Mouse (Mus musculus) thymus, adult 18-20 months (tissue): ENCODE results near the gene P2rx1.

Experiments
- DNase-seq, 2 experiments: peaks; one replicate each; pipeline ENCODE4 v3.0.0; 2022; ENCODE audit warnings: mixed read lengths in 2 of 2

Gene P2rx1

GRCm38 (mm10) chr11:72989044-72989443 is 9.9 kb upstream of the P2rx1 start:
- no peak for DNase-seq

- DNase-seq = no peak
These were observed 8.2 kb upstream of the P2rx1 start for GRCm38 (mm10) chr11:72990688-72991087.

GRCm38 (mm10) chr11:72991961-72992360 is 6.9 kb upstream of the P2rx1 start:
- no peak for DNase-seq

- no peak for DNase-seq
These were observed 2.6 kb upstream of the P2rx1 start for GRCm38 (mm10) chr11:72996346-72996745.

- no peak for DNase-seq
These were observed 2.1 kb upstream of the P2rx1 start for GRCm38 (mm10) chr11:72996781-72997180.

- DNase-seq = no peak
These were observed 1.2 kb upstream of the P2rx1 start for GRCm38 (mm10) chr11:72997529-72998326.

- DNase-seq = peak; percentile 51 to 61
These were observed 2.1 kb downstream of the P2rx1 start for GRCm38 (mm10) chr11:73001029-73001428.

GRCm38 (mm10) chr11:73006377-73006776 is 7.5 kb downstream of the P2rx1 start:
- peak in 1 of 2 experiments; percentile 50 for DNase-seq

- no peak for DNase-seq
These were observed 8.2 kb downstream of the P2rx1 start for GRCm38 (mm10) chr11:73007113-73007512.

- DNase-seq = peak; percentile 54 to 57
These were observed 9.0 kb downstream of the P2rx1 start for GRCm38 (mm10) chr11:73007698-73008481.

GRCm38 (mm10) chr11:73008826-73009225 is 9.9 kb downstream of the P2rx1 start:
- DNase-seq = peak; percentile 36 to 57

GRCm38 (mm10) chr11:73009531-73010274 is 10.8 kb downstream of the P2rx1 start:
- DNase-seq = peak; percentile 63 to 73

GRCm38 (mm10) chr11:73013981-73014380 is 15.1 kb downstream of the P2rx1 start:
- DNase-seq = no peak

- peak; percentile 66 to 71 for DNase-seq
These were observed 16.0 kb downstream of the P2rx1 start for GRCm38 (mm10) chr11:73014831-73015344.

- DNase-seq = no peak
These were observed 16.6 kb downstream of the P2rx1 start for GRCm38 (mm10) chr11:73015391-73016102.

- DNase-seq = no peak
These were observed 17.2 kb downstream of the P2rx1 start for GRCm38 (mm10) chr11:73016103-73016420.

GRCm38 (mm10) chr11:73018471-73019146 is 19.7 kb downstream of the P2rx1 start, which contains the start of gene Camkk1:
Camkk1 (plus strand) TSS chr11:73019008.
- DNase-seq = peak; percentile 93

- peak; percentile 93 to 96 for DNase-seq
These were observed 20.4 kb downstream of the P2rx1 start for GRCm38 (mm10) chr11:73019147-73019795.

- DNase-seq = no peak
These were observed 22.3 kb downstream of the P2rx1 start for GRCm38 (mm10) chr11:73020953-73021800.

GRCm38 (mm10) chr11:73023099-73023498 is 24.2 kb downstream of the P2rx1 start:
- DNase-seq = no peak
